Mouse (Mus musculus) ES-Bruce4 (cell line): Measurements from ENCODE around the gene Ube2v1.

Experiments used
- CTCF ChIP-seq: IDR thresholded peaks from one replicate; pipeline ENCODE4 v1.8.1; 2011; ENCODE audit warnings: low read depth, low read length
- EP300 ChIP-seq: IDR thresholded peaks from 2 replicates; pipeline ENCODE4 v1.6.1; 2011; ENCODE audit warnings: low read depth, low read length; ENCODE audit not compliant: insufficient read depth
- POLR2A ChIP-seq: IDR thresholded peaks from one replicate; pipeline ENCODE4 v1.8.1; 2011; ENCODE audit warnings: low read length; ENCODE audit not compliant: insufficient read depth

DNA sequence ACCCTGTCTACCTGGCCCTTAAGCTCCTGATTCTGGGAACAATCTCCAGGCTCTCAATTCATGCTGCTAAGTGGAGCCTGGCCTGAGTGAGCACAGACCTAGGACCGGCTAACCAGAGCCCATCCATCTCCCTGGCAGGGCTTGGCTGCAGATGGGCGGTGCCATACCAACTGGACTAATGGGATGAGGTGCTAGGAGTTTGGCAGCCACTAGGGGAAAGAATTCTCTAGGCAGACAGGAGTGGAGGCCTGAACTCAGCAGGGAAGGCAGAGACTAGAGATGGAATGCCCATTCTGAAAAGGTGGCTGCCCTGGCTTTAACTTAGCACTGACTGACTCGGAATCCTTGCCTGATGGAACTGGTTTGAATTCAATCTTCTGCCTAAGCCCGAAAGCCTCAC lies 14.5 kb upstream of the Ube2v1 start:
- TF ChIP-seq EP300 (no peak), POLR2A (no peak), CTCF (no peak)
